Mouse (Mus musculus) stomach, adult 2 months (tissue): ENCODE data around the gene Dennd1b. TPM values are rescaled to one million over a fixed set of nuclear protein-coding genes. Genes with fewer than 3 reads are reported as not detected.

ENCODE experiments used
- polyA plus RNA-seq: library from polyadenylated mRNA; depleted of rRNA; stranded (reverse); fragments of >200 nt; gene quantifications from 2 replicates; pipeline ENCODE4 v1.2.3, GENCODE M21; 2012; rRNA removed

The Dennd1b gene
- polyA plus RNA-seq: 1.1 and 1.8 TPM in 2 replicates

DNA sequence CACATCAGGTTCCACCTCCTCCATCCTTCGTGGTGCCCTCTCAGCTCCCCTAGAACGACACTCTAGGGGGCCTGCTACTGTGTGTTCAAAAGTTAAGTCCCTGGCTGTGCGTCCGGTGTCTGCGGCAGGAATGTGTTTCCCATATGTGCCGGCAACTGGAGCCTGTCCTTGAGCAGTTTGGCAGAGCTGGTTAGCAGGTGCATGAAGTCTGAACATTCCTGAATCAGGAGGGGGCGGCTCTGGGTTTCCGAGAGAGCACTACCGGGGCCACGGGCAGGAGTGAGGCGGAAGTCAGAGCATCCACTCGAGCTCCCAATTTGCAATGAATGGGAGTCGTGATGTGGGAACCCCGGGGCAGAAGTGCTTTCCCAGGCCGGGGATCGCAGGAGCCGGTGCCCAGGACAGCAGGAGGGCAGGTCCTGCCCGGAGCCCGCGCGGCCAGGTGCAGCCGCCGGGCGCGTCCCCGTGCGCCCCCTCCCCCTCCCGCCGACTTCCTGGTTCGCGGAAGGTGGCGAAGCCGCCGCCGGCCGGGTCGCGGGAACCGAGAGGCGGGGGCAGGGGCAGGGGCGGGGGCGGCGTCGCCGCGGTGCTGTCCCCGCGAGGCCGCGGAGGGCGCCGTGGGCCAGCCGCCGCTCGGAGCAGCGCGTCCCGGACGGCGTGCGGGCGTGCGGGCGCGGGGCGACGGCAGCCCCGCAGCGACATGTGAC lies at the start of gene Dennd1b:
Gene Dennd1b, plus strand, starts transcription at position 275 of the 707 bp plus-strand sequence.

Other genes starting within 250 kb of the Dennd1b start
- gene Lhx9, start 114.9 kb upstream of the Dennd1b start, polyA plus RNA-seq: not detected in 2 replicates
- gene 2310009B15Rik, start 106.6 kb upstream of the Dennd1b start, polyA plus RNA-seq: 12.0 and 18.9 TPM in 2 replicates